Comparison of ENCODE assay signal across 8 mouse cellular contexts in genomic region chr12:86891786-86892702, GRCm38 (mm10). TPM values are rescaled to one million over a fixed set of nuclear protein-coding genes. Genes with fewer than 3 reads are reported as not detected.
DNase-seq lines count a peak whose midpoint lies in the region; ATAC-seq lines count a peak whose summit lies in the region.

No protein-coding gene starts in this region.

- H3K4me2 ChIP-seq in embryonic facial prominence, embryonic 14.5 days (ENCODE audit: low read depth, low read length), result peak overlapping the region; percentile 77
- H3K4me2 ChIP-seq in heart, embryonic 16.5 days (ENCODE audit: low read depth, low read length), result peak overlapping the region; percentile 79

- H3K9me3 ChIP-seq in embryonic facial prominence, embryonic 14.5 days (ENCODE audit: control insufficient read depth, low read length), result no peaks in the 10 kb centered on the region
- no peaks in the 10 kb centered on the region for H3K9me3 ChIP-seq in heart, embryonic 16.5 days (replicated peaks; ENCODE audit: control insufficient read depth, low read length)

- H3K27ac ChIP-seq in embryonic facial prominence, embryonic 14.5 days (replicated peaks; ENCODE audit: low read depth, low read length), result peak overlapping the region; percentile 97
- H3K27ac ChIP-seq in heart, embryonic 16.5 days (ENCODE audit: low read length), result peak overlapping the region; percentile 99

- peak; percentile 93 for DNase-seq in adrenal gland, postnatal 14 days
- peak; percentile 92 for DNase-seq in embryonic facial prominence, embryonic 14.5 days (ENCODE audit: low spot score)
- DNase-seq in kidney, postnatal 25 days, result peak; percentile 91 to 95
- peak; percentile 95 for DNase-seq in lung, postnatal 10 days
- peak; percentile 64 for DNase-seq in ovary, postnatal 10 days (ENCODE audit: low spot score)
- peak; percentile 84 to 85 for DNase-seq in thymus, postnatal 36 days

- peaks cover 75% of the 10 kb centered on the region for H3K4me1 ChIP-seq in embryonic facial prominence, embryonic 14.5 days (ENCODE audit: control insufficient read depth, insufficient read depth, low read length)
- H3K4me1 ChIP-seq in heart, embryonic 16.5 days (ENCODE audit: control insufficient read depth, insufficient read depth, low read length), result peaks cover 72% of the 10 kb centered on the region

- H3K36me3 ChIP-seq in embryonic facial prominence, embryonic 14.5 days (ENCODE audit: control insufficient read depth, insufficient read depth, low read length), result no peaks in the 10 kb centered on the region
- H3K36me3 ChIP-seq in heart, embryonic 16.5 days (ENCODE audit: control insufficient read depth, insufficient read depth), result no peaks in the 10 kb centered on the region

- peak overlapping the region; percentile 60 for H3K9ac ChIP-seq in embryonic facial prominence, embryonic 14.5 days (ENCODE audit: low read depth, low read length)
- peak overlapping the region; percentile 80 for H3K9ac ChIP-seq in heart, embryonic 16.5 days (ENCODE audit: low read length)

- H3K4me3 ChIP-seq in embryonic facial prominence, embryonic 14.5 days (ENCODE audit: low read depth, low read length), result peak overlapping the region; percentile 36
- peak overlapping the region; percentile 56 for H3K4me3 ChIP-seq in heart, embryonic 16.5 days (ENCODE audit: low read length)

- WGBS in embryonic facial prominence, embryonic 14.5 days, result 2% methylated on average over 35 of the region's 37 CpGs
- WGBS in heart, embryonic 16.5 days, result 2% methylated on average over 37 of the region's 37 CpGs

- H3K27me3 ChIP-seq in embryonic facial prominence, embryonic 14.5 days (replicated peaks; ENCODE audit: control insufficient read depth, insufficient read depth, low read length), result no peaks in the 10 kb centered on the region
- no peaks in the 10 kb centered on the region for H3K27me3 ChIP-seq in heart, embryonic 16.5 days (ENCODE audit: control insufficient read depth, insufficient read depth, low read length)

- ATAC-seq in CD4-positive, CD25-positive, alpha-beta regulatory T cell, adult 4 months, result peak; percentile 17
- no peak for ATAC-seq in embryonic facial prominence, embryonic 14.5 days (ENCODE audit: low read depth)
- ATAC-seq in heart, embryonic 16.5 days (replicated peaks; ENCODE audit: extremely low read depth, insufficient read depth, low FRiP score), result no peak

RNA-seq across cellular contexts. Expression of gene Irf2bpl, which starts 7.4 kb away (rescaled TPM):
- polyA plus RNA-seq in CD4-positive, CD25-positive, alpha-beta regulatory T cell, adult 4 months (2017; shearing (Covaris generic)), result 10 to 100 TPM in 1 of 2 experiments, 1 to 10 TPM in 1; 7.6 to 18.8 TPM
- total RNA-seq in adrenal gland, postnatal 14 days (2021), result 48.4 and 53.8 TPM in 2 replicates
- 33.5 and 33.8 TPM in 2 replicates for polyA plus RNA-seq in embryonic facial prominence, embryonic 14.5 days (2014; fragmentation: Nextera tagmentation; extraction: Ambion mirVana)
- polyA plus RNA-seq in heart, embryonic 16.5 days (2015; fragmentation: Nextera tagmentation; extraction: Ambion mirVana), result 25.4 and 32.4 TPM in 2 replicates

RNA-seq across cellular contexts. Expression of gene Cipc, which starts 54.8 kb away (rescaled TPM):
- 10 to 100 TPM; 20.0 to 29.3 TPM for polyA plus RNA-seq in CD4-positive, CD25-positive, alpha-beta regulatory T cell, adult 4 months (2017; shearing (Covaris generic))
- total RNA-seq in adrenal gland, postnatal 14 days (2021), result 26.2 and 29.1 TPM in 2 replicates
- polyA plus RNA-seq in embryonic facial prominence, embryonic 14.5 days (2014; fragmentation: Nextera tagmentation; extraction: Ambion mirVana), result 21.4 and 23.3 TPM in 2 replicates
- 25.1 and 25.9 TPM in 2 replicates for polyA plus RNA-seq in heart, embryonic 16.5 days (2015; fragmentation: Nextera tagmentation; extraction: Ambion mirVana)
